In genomic region chr13:97184656-97185055, GRCm38 (mm10) we compare ENCODE assay signal across 18 mouse cellular contexts. TPM values are rescaled to one million over a fixed set of nuclear protein-coding genes. Genes with fewer than 3 reads are reported as not detected.
DNase-seq lines count a peak whose midpoint lies in the region; ATAC-seq and TF ChIP-seq lines count a peak whose summit lies in the region.
"Had no signal": no experiment of that assay in that cellular context is flagged by ENCODE, and none has a peak within 500 bp of the region (broad histone marks: within the 10 kb centered on the region; RNA-seq: fewer than 3 reads in every experiment).

No protein-coding gene starts in this region.

- no peak overlapping the region for H3K4me3 ChIP-seq in heart, embryonic 14.5 days (ENCODE audit: control insufficient read depth in 1 of 2, insufficient read depth in 1 of 2, low read depth in 1 of 2, low read length in 2 of 2)
- H3K4me3 ChIP-seq in lung, embryonic 14.5 days (ENCODE audit: low read depth, low read length), result no peak overlapping the region
- H3K4me3 ChIP-seq: embryonic facial prominence, embryonic 15.5 days; hindbrain, embryonic 10.5 days; midbrain, embryonic 15.5 days had no signal

- peaks cover 40% of the 10 kb centered on the region for H3K36me3 ChIP-seq in heart, embryonic 14.5 days (ENCODE audit: control insufficient read depth, insufficient read depth, low read length)
- H3K36me3 ChIP-seq in lung, embryonic 14.5 days (ENCODE audit: insufficient read depth), result peaks cover 25% of the 10 kb centered on the region
- H3K36me3 ChIP-seq: midbrain, embryonic 15.5 days had no signal

- intact Hi-C loops in heart, postnatal 14 days (cut with DNase I), result no loop called here

- WGBS in heart, embryonic 14.5 days, result 11% methylated on average over 5 of the region's 5 CpGs
- WGBS in lung, embryonic 14.5 days, result 43% methylated on average over 5 of the region's 5 CpGs

- peaks cover 4 to 14% of the 10 kb centered on the region in 2 experiments for H3K4me1 ChIP-seq in heart, embryonic 14.5 days (ENCODE audit: control insufficient read depth in 2 of 2, insufficient read depth in 2 of 2, low read length in 2 of 2)
- H3K4me1 ChIP-seq in lung, embryonic 14.5 days (ENCODE audit: insufficient read depth), result no peaks in the 10 kb centered on the region; the same call in 1 of the 2 replicates
- H3K4me1 ChIP-seq: embryonic facial prominence, embryonic 15.5 days; hindbrain, embryonic 10.5 days; midbrain, embryonic 15.5 days had no signal

- ATAC-seq in heart, embryonic 14.5 days (ENCODE audit: insufficient number of reproducible peaks, insufficient read depth, low FRiP score, low read depth), result no peak
- ATAC-seq in lung, embryonic 14.5 days (ENCODE audit: insufficient read depth), result peak; percentile 28; the same call in 1 of the 2 replicates
- ATAC-seq: forebrain, embryonic 16.5 days; midbrain, embryonic 15.5 days had no signal

- no peaks in the 10 kb centered on the region for H3K27me3 ChIP-seq in heart, embryonic 14.5 days (ENCODE audit: control insufficient read depth, insufficient read depth, low read length)
- H3K27me3 ChIP-seq in lung, embryonic 14.5 days (ENCODE audit: insufficient read depth, low read length), result no peaks in the 10 kb centered on the region
- H3K27me3 ChIP-seq: embryonic facial prominence, embryonic 15.5 days; midbrain, embryonic 15.5 days had no signal

- H3K4me2 ChIP-seq in heart, embryonic 14.5 days (ENCODE audit: low read length), result no peak overlapping the region
- no peak overlapping the region for H3K4me2 ChIP-seq in lung, embryonic 14.5 days
- H3K4me2 ChIP-seq: embryonic facial prominence, embryonic 15.5 days; midbrain, embryonic 15.5 days had no signal

- TF ChIP-seq CTCF in lung, embryonic 14.5 days (IDR thresholded peaks at IDR 0.05; ENCODE audit: low read depth), result no peak

- peak; percentile 19 to 24 for DNase-seq in cerebellum, postnatal 10 days
- no peak for DNase-seq in cerebellum, postnatal 36 days
- no peak for DNase-seq in heart, postnatal 14 days
- peak; percentile 66 for DNase-seq in lung, embryonic 14.5 days
- DNase-seq in lung, postnatal 14 days, result no peak
- DNase-seq in gastrocnemius, adult 8-10 months (ENCODE audit: low spot score in 2 of 2), result no peak
- DNase-seq: cerebellum, adult 9-11 months; gastrocnemius, postnatal 36 days; left cerebral cortex, postnatal 4 days; liver; lung, postnatal 10 days; right cerebral cortex, postnatal 14 days; thymus, postnatal 4 days had no signal

- no peak overlapping the region for H3K9ac ChIP-seq in heart, embryonic 14.5 days (ENCODE audit: low read length)
- no peak overlapping the region for H3K9ac ChIP-seq in lung, embryonic 14.5 days
- H3K9ac ChIP-seq: embryonic facial prominence, embryonic 15.5 days; midbrain, embryonic 15.5 days had no signal

- peak overlapping the region; percentile 51 to 61; a peak in 3 of 4 replicates for H3K27ac ChIP-seq in heart, embryonic 14.5 days (replicated peaks in 1 of 2; ENCODE audit: control insufficient read depth in 1 of 2, insufficient read depth in 1 of 2, low read depth in 2 of 2, low read length in 2 of 2)
- H3K27ac ChIP-seq in lung, embryonic 14.5 days (ENCODE audit: low read depth), result no peak overlapping the region; the same call in 1 of the 2 replicates
- H3K27ac ChIP-seq: embryonic facial prominence, embryonic 15.5 days; hindbrain, embryonic 10.5 days; midbrain, embryonic 15.5 days had no signal

- no peaks in the 10 kb centered on the region for H3K9me3 ChIP-seq in heart, embryonic 14.5 days (ENCODE audit: control insufficient read depth, low read length)
- no peaks in the 10 kb centered on the region for H3K9me3 ChIP-seq in lung, embryonic 14.5 days (ENCODE audit: low read depth, low read length)
- H3K9me3 ChIP-seq: embryonic facial prominence, embryonic 15.5 days; hindbrain, embryonic 10.5 days; midbrain, embryonic 15.5 days had no signal

RNA-seq across cellular contexts. Expression of gene Hexb, which starts 13.5 kb away (rescaled TPM):
- 38.3 and 39.1 TPM in 2 replicates for polyA plus RNA-seq in heart, embryonic 14.5 days (2014; fragmentation: Nextera tagmentation; extraction: Ambion mirVana)
- total RNA-seq in heart, postnatal 14 days (2021), result 10 to 100 TPM; 22.9 to 24.4 TPM
- 22.9 and 26.4 TPM in 2 replicates for polyA plus RNA-seq in lung, embryonic 14.5 days (2014; fragmentation: Nextera tagmentation; extraction: Ambion mirVana)
- total RNA-seq in gastrocnemius, adult 8-10 months (2022), result 1 to 10 TPM; 5.4 to 7.3 (median 6.4) TPM

RNA-seq across cellular contexts. Expression of gene Gfm2, which starts 46.9 kb away (rescaled TPM):
- polyA plus RNA-seq in heart, embryonic 14.5 days (2014; fragmentation: Nextera tagmentation; extraction: Ambion mirVana), result 27.9 and 29.5 TPM in 2 replicates
- total RNA-seq in heart, postnatal 14 days (2021), result 10 to 100 TPM; 45.4 TPM
- 28.2 and 29.2 TPM in 2 replicates for polyA plus RNA-seq in lung, embryonic 14.5 days (2014; fragmentation: Nextera tagmentation; extraction: Ambion mirVana)
- total RNA-seq in gastrocnemius, adult 8-10 months (2022), result 10 to 100 TPM; 46.6 to 53.9 (median 51.7) TPM

RNA-seq across cellular contexts. Expression of gene Nsa2, which starts 46.9 kb away (rescaled TPM):
- 58.3 and 62.3 TPM in 2 replicates for polyA plus RNA-seq in heart, embryonic 14.5 days (2014; fragmentation: Nextera tagmentation; extraction: Ambion mirVana)
- total RNA-seq in heart, postnatal 14 days (2021), result 10 to 100 TPM; 49.9 to 50.5 TPM
- 71.5 and 72.8 TPM in 2 replicates for polyA plus RNA-seq in lung, embryonic 14.5 days (2014; fragmentation: Nextera tagmentation; extraction: Ambion mirVana)
- total RNA-seq in gastrocnemius, adult 8-10 months (2022), result 10 to 100 TPM; 32.5 to 42.2 (median 36.2) TPM

RNA-seq across cellular contexts. Expression of gene Enc1, which starts 56.2 kb away (rescaled TPM):
- 3.5 and 5.1 TPM in 2 replicates for polyA plus RNA-seq in heart, embryonic 14.5 days (2014; fragmentation: Nextera tagmentation; extraction: Ambion mirVana)
- 10 to 100 TPM; 11.2 to 11.3 TPM for total RNA-seq in heart, postnatal 14 days (2021)
- polyA plus RNA-seq in lung, embryonic 14.5 days (2014; fragmentation: Nextera tagmentation; extraction: Ambion mirVana), result 14.0 and 14.1 TPM in 2 replicates
- 1 to 10 TPM in 2 of 4 experiments, under 1 TPM in 2; 0.90 to 2.6 (median 1.1) TPM for total RNA-seq in gastrocnemius, adult 8-10 months (2022)

Comparison
In these comparisons a context has a peak if more than half of its experiments do, and no peak if none do; other contexts are left out.
1. DNase-seq: peak in cerebellum, postnatal 10 days (2 of 2) and lung, embryonic 14.5 days (single experiment); none in cerebellum, postnatal 36 days (0 of 2), heart, postnatal 14 days (0 of 2), lung, postnatal 14 days (single experiment) and gastrocnemius, adult 8-10 months (0 of 2).